Mouse (Mus musculus): Measurements from ENCODE around the gene Men1. TPM values are rescaled to one million over a fixed set of nuclear protein-coding genes. Genes with fewer than 3 reads are reported as not detected.
"Not testable (repeated sequence)": the region's sequence is repeated elsewhere in the genome, so short reads cannot be mapped to it uniquely, and the experiment has no call there.

Gene Men1
- 59.5 and 66.1 TPM in 2 replicates for polyA plus RNA-seq (2014; fragmentation: Nextera tagmentation; extraction: Ambion mirVana)

DNA sequence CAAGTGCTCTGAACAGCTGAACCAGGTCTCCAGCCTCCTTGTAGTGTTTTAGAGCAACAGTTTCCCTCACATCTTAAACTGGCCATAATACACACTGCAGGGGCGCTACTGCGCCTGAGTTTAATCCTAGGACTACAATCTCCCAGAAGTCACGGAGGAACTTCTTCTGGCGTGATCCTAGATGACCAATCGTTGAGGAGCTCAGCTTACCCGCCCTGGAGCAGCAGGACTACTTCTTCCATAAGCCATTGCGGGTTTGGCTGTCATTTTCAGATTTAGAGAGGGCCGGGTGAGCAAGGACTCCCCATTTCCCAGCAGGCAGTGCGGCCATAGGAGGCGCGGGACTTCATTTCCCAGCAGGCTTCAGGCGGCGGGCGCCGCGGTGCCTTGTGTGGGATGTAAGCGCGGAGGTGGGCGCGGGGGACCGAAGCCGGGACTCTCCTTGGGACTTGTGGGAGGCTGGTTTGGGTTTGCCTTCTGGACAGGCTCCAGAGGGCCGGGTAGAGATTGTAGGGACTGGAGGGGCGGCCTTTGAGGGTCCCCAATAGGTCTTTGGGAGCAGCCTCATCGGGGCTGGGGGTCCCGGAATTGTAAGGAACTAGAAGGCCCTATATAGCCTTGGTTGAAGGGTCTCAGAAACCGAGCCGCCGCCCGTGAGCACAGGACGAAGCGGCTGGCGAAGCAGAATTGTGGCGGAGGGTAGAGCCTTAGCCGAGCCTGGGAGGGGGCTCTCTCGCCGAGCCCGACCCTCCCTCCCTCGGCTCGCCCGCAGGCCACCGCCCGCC, at the start of gene Men1:
Gene Men1, plus strand, starts transcription at position 307 of the 785 bp plus-strand sequence.
- H3K4me2 ChIP-seq (ENCODE audit: low read depth), result peak within 1 kb of the TSS; percentile 90
- no peaks in the 10 kb centered on the region for H3K27me3 ChIP-seq (ENCODE audit: control insufficient read depth, insufficient read depth, low read length)
- H3K9me3 ChIP-seq (ENCODE audit: control insufficient read depth, low read length), result no peaks in the 10 kb centered on the region
- H3K36me3 ChIP-seq (ENCODE audit: control insufficient read depth, insufficient read depth, low read length), result peaks cover 14% of the 10 kb centered on the region
- peak within 1 kb of the TSS; percentile 49; the same call in 1 of the 2 replicates for H3K27ac ChIP-seq (ENCODE audit: low read depth, low read length)
- H3K4me1 ChIP-seq (ENCODE audit: control insufficient read depth, insufficient read depth, low read length), result peaks cover 21% of the 10 kb centered on the region
- ATAC-seq (ENCODE audit: insufficient read depth, low FRiP score, low TSS enrichment), result peak; percentile 90
- H3K4me3 ChIP-seq (ENCODE audit: low read depth, low read length), result peak within 1 kb of the TSS; percentile 63
- H3K9ac ChIP-seq (ENCODE audit: low read length), result peak within 1 kb of the TSS; percentile 70
- under 1% methylated on average over 43 of the region's 43 CpGs for WGBS
- DNase-seq (ENCODE audit: low spot score), result peak; percentile 95

DNA sequence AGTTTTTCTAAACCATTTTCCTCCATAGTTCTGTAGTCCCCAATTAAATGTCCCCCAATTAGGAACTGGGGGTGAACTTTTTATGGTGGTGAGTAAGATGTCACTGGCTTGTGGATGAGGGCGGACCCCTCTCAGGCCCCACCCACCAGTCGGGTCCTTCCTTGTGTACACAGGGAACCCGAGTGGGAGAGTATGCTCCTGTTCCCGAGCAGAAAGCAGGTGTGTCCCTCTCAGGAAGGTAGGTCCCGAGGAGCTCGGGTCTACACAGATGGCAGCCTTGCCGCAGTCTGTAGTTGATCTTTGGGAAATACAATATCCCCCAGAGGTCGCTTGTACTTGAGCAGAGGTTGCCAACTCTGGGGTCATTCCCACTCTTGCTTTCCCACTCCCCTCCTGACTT, 49.6 kb upstream of the Men1 start:
- Histone ChIP-seq H3K27ac (ENCODE audit: low read depth, low read length) (no peak overlapping the region), H3K9me3 (ENCODE audit: control insufficient read depth, low read length) (no peaks in the 10 kb centered on the region), H3K4me2 (ENCODE audit: low read depth) (no peak overlapping the region), H3K36me3 (ENCODE audit: control insufficient read depth, insufficient read depth, low read length) (peaks cover 20% of the 10 kb centered on the region), H3K9ac (ENCODE audit: low read length) (no peak overlapping the region), H3K4me3 (ENCODE audit: low read depth, low read length) (no peak overlapping the region), H3K4me1 (ENCODE audit: control insufficient read depth, insufficient read depth, low read length) (no peaks in the 10 kb centered on the region), H3K27me3 (ENCODE audit: control insufficient read depth, insufficient read depth, low read length) (no peaks in the 10 kb centered on the region)
- WGBS, result 84% methylated on average over 8 of the region's 8 CpGs
- DNase-seq (ENCODE audit: low spot score), result no peak
- ATAC-seq (ENCODE audit: insufficient read depth, low FRiP score, low TSS enrichment), result no peak

DNA sequence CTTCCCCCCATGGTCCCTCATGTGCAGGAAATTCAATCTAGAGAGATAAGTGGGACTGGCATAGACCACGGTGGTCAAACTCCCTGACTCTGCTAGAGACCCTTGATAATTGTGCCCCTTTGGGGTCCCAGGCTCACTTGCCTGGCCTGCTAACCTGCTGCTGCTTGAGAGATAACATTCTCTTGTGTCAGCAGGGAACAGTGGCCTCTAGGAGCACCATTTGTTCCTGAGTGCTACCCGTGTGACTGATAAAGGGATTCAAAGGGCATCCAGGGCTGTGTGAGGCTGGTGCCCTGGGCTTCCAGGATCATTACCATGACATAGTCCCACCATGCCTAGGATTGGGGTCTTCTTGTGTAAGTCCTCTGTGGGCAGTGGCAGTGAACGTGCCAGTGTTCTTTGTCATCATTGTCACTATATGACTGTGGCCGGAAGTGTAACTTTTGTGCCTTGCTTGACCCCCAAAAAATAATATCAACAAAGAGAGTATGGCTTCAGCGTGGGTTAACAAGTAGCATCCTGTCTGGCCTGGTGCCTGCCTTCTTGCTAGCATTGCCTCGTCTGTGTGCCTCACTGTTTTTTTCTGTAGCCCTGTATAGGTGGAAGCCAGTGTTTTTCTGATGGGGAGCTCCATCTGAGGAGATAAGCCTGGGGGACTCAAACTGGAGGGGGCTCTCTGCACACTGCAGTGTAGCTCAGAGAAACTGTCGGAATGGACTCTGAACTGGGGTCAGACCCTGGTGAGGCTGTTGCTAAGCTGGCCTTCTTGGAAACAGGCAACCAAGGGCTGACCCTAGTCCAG, 48.9 kb upstream of the Men1 start:
- Histone ChIP-seq H3K4me2 (ENCODE audit: low read depth) (no peak overlapping the region), H3K36me3 (ENCODE audit: control insufficient read depth, insufficient read depth, low read length) (peaks cover 20% of the 10 kb centered on the region), H3K9me3 (ENCODE audit: control insufficient read depth, low read length) (no peaks in the 10 kb centered on the region), H3K27me3 (ENCODE audit: control insufficient read depth, insufficient read depth, low read length) (no peaks in the 10 kb centered on the region), H3K4me1 (ENCODE audit: control insufficient read depth, insufficient read depth, low read length) (no peaks in the 10 kb centered on the region), H3K9ac (ENCODE audit: low read length) (no peak overlapping the region), H3K27ac (ENCODE audit: low read depth, low read length) (no peak overlapping the region), H3K4me3 (ENCODE audit: low read depth, low read length) (no peak overlapping the region)
- 82% methylated on average over 7 of the region's 7 CpGs for WGBS
- DNase-seq (ENCODE audit: low spot score) (no peak), ATAC-seq (ENCODE audit: insufficient read depth, low FRiP score, low TSS enrichment) (no peak)

DNA sequence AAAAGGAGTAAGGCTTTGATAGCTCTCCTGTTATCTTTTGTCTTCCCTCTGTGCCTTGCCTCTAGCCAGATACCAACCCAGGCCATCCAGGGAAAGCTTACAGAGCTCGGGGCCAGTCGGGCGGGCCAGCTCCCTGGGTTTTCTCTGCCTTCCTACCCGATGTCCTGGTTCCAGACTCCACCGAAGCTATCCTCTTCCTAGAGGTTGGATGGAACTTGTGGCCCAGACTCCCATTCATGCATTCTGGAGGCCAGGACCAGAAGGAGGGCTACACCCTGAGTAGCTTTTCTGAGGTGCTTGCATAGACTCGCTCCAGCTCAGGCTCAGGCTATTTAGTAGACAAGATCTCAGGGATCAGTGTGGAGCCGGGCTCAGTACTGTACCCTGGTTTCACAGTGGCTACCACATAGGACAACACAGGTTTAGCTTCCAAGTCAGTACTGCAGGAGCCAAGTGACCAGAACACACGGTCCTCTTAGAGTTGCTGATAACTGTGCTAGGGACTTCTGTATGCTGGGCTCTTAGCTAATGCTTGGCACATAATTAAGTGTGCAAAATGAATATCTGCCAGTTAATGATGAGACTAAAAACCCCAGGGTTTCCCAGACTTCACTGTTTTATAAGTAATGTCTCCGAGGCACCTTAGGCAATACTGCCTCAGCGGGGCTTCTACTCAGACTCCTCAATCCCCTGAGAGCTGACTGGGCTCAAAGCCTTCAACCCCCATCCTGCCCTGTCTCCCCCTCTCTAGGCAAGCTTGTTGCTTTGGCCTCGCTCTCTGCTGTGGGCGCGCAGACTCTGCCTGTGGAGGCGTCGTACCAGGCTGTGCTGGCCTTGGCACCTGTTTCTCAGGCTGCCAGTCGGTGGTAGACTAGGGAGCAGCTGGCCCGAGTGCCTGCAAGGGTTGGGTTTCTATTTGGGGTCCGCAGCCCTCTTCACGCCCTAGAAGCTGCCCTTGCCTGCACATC, 48.1 kb upstream of the Men1 start:
- ATAC-seq (ENCODE audit: insufficient read depth, low FRiP score, low TSS enrichment) (no peak), DNase-seq (ENCODE audit: low spot score) (no peak)
- H3K36me3 ChIP-seq (ENCODE audit: control insufficient read depth, insufficient read depth, low read length), result peaks cover 14% of the 10 kb centered on the region
- H3K4me2 ChIP-seq (ENCODE audit: low read depth), result no peak overlapping the region
- H3K27me3 ChIP-seq (ENCODE audit: control insufficient read depth, insufficient read depth, low read length), result no peaks in the 10 kb centered on the region
- no peak overlapping the region for H3K9ac ChIP-seq (ENCODE audit: low read length)
- H3K27ac ChIP-seq (ENCODE audit: low read depth, low read length), result no peak overlapping the region
- no peaks in the 10 kb centered on the region for H3K9me3 ChIP-seq (ENCODE audit: control insufficient read depth, low read length)
- no peaks in the 10 kb centered on the region for H3K4me1 ChIP-seq (ENCODE audit: control insufficient read depth, insufficient read depth, low read length)
- 92% methylated on average over 19 of the region's 19 CpGs for WGBS
- H3K4me3 ChIP-seq (ENCODE audit: low read depth, low read length), result no peak overlapping the region

DNA sequence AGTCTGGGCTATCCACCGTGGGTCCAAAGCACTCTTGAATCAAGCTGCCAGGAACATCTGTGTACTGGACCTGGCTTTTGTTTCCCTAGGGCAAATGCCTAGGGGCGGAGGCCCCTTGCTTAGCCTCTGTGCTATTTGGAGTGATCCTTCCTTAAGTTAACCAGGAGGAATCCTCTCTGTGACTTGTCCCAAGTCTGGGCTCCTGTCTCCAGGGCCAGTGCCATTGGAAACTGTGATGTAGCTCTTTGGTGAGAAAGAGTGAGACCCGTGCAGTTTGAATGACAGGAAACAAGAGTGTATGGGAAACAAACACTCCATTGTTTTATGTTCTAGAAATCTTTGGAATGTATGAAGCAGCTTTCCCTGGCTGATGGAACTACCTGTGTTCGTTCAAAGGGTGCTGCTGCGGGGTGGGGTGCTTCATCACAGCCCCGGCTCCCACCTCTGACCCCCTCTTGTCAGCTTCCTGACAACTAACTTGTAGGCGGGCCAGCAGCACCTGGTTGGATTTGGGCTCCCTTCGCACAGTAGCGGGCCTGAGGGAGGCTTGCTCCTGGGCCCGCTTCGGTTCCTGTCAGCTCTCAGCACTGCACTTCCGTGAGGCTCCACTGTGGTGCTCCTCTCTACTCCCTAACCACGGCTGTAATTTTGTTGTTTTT, 46.4 kb upstream of the Men1 start:
- no peaks in the 10 kb centered on the region for H3K4me1 ChIP-seq (ENCODE audit: control insufficient read depth, insufficient read depth, low read length)
- ATAC-seq (ENCODE audit: insufficient read depth, low FRiP score, low TSS enrichment), result no peak
- H3K4me2 ChIP-seq (ENCODE audit: low read depth), result no peak overlapping the region
- H3K27ac ChIP-seq (ENCODE audit: low read depth, low read length), result no peak overlapping the region
- no peak overlapping the region for H3K4me3 ChIP-seq (ENCODE audit: low read depth, low read length)
- H3K36me3 ChIP-seq (ENCODE audit: control insufficient read depth, insufficient read depth, low read length), result peaks cover 10% of the 10 kb centered on the region
- no peaks in the 10 kb centered on the region for H3K9me3 ChIP-seq (ENCODE audit: control insufficient read depth, low read length)
- H3K9ac ChIP-seq (ENCODE audit: low read length), result no peak overlapping the region
- 81% methylated on average over 13 of the region's 13 CpGs for WGBS
- no peak for DNase-seq (ENCODE audit: low spot score)
- no peaks in the 10 kb centered on the region for H3K27me3 ChIP-seq (ENCODE audit: control insufficient read depth, insufficient read depth, low read length)

DNA sequence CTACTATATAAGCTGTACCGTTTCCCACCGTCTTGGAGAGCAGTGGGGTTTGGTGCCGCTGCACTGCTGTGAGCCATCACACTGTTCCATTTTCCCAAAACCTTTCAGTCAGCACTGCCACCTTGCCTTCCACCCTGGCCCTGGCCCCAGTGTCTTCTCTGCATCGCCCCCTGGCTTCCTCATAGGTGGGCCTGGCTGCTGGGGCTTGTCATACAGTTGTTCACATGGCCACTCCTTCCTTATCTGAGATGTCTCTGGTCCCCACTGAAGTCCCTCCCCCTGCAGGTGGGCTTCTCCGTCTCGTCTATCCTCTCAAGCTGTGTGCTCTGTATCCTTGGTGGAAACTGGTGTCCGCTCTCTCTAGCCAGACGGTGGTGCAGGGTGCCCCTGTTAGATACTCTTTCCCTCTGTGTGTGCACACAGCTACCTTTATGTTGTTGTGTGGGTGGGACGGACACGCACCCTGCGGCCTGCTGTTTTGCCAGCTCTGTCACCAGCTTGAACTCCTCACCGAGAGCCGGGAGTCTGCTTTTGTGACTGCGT, 45.0 kb upstream of the Men1 start:
- Histone ChIP-seq H3K4me1 (ENCODE audit: control insufficient read depth, insufficient read depth, low read length) (no peaks in the 10 kb centered on the region), H3K36me3 (ENCODE audit: control insufficient read depth, insufficient read depth, low read length) (peaks cover 13% of the 10 kb centered on the region), H3K4me2 (ENCODE audit: low read depth) (no peak overlapping the region), H3K9me3 (ENCODE audit: control insufficient read depth, low read length) (no peaks in the 10 kb centered on the region), H3K4me3 (ENCODE audit: low read depth, low read length) (no peak overlapping the region), H3K9ac (ENCODE audit: low read length) (no peak overlapping the region), H3K27ac (ENCODE audit: low read depth, low read length) (no peak overlapping the region), H3K27me3 (ENCODE audit: control insufficient read depth, insufficient read depth, low read length) (no peaks in the 10 kb centered on the region)
- ATAC-seq (ENCODE audit: insufficient read depth, low FRiP score, low TSS enrichment) (no peak), DNase-seq (ENCODE audit: low spot score) (no peak)
- 92% methylated on average over 14 of the region's 14 CpGs for WGBS

DNA sequence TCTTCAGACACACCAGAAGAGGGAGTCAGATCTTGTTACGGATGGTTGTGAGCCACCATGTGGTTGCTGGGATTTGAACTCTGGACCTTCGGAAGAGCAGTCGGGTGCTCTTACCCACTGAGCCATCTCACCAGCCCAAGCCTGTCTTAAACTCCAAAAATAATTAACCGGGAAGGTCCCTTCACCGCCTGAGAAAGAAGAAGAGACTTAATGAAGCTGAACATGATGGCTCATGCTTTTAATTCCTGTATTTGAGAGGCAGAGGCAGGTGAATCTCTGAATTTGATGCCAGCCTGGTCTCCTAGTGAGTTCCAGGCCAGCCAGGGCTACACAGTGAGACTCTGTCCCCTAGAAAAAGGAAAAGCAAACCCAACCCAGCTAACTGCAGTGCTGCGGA, 44.1 kb upstream of the Men1 start:
- H3K36me3 ChIP-seq (ENCODE audit: control insufficient read depth, insufficient read depth, low read length), result peaks cover 22% of the 10 kb centered on the region
- H3K9me3 ChIP-seq (ENCODE audit: control insufficient read depth, low read length); H3K27me3 ChIP-seq (ENCODE audit: control insufficient read depth, insufficient read depth, low read length); H3K27ac ChIP-seq (ENCODE audit: low read depth, low read length); H3K4me3 ChIP-seq (ENCODE audit: low read depth, low read length); ATAC-seq (ENCODE audit: insufficient read depth, low FRiP score, low TSS enrichment); H3K4me2 ChIP-seq (ENCODE audit: low read depth); H3K9ac ChIP-seq (ENCODE audit: low read length); H3K4me1 ChIP-seq (ENCODE audit: control insufficient read depth, insufficient read depth, low read length); DNase-seq (ENCODE audit: low spot score): not testable (repeated sequence)
- 94% methylated on average over 5 of the region's 6 CpGs for WGBS
